Mouse (Mus musculus) liver, embryonic 14.5 days (tissue): ENCODE measurements around the gene Cmc2. TPM values are rescaled to one million over a fixed set of nuclear protein-coding genes. Genes with fewer than 3 reads are reported as not detected.

ENCODE experiments used
- ATAC-seq: fragments of 200-750 bp; cut with Nextera tagmentation; 2 replicates; pipeline ENCODE4 v1.8.0; 2017; ENCODE audit warnings: moderate number of reproducible peaks, mild to moderate bottlenecking, moderate library complexity; ENCODE audit not compliant: insufficient read depth
- DNase-seq, 3 experiments: peaks; one replicate each; pipeline ENCODE4 v3.0.0-alpha.2; 2012 to 2013; ENCODE audit warnings: low read depth in 3 of 3, low spot score in 3 of 3
- H3K27ac ChIP-seq: fragments of 300-500 bp; sonication (generic); 2 replicates; pipeline ENCODE4 v1.5.1; 2014; ENCODE audit warnings: moderate library complexity, mild to moderate bottlenecking, control low read depth, inconsistent platforms
- H3K27me3 ChIP-seq: fragments of 300-500 bp; sonication (generic); 2 replicates; pipeline ENCODE4 v1.6.1; 2014; ENCODE audit warnings: mild to moderate bottlenecking, low read length, moderate library complexity; ENCODE audit not compliant: control insufficient read depth, insufficient read depth
- H3K36me3 ChIP-seq: fragments of 300-500 bp; sonication (generic); replicated peaks from 2 replicates; pipeline ENCODE4 v1.6.1; 2014; ENCODE audit warnings: low read depth; ENCODE audit not compliant: control insufficient read depth, insufficient read depth
- H3K4me1 ChIP-seq, 2 experiments: fragments of 200-500 bp in 1 of 2; fragments of 300-500 bp in 1 of 2; sonication (generic) in 1 of 2; replicated peaks; 2 replicates each; pipeline ENCODE4 v1.6.1; 2012 to 2014; ENCODE audit warnings: antibody characterized with exemption in 1 of 2, inconsistent platforms in 1 of 2, low read length in 1 of 2; ENCODE audit not compliant: control insufficient read depth in 2 of 2, insufficient read depth in 2 of 2
- H3K4me2 ChIP-seq: fragments of 300-500 bp; sonication (generic); 2 replicates; pipeline ENCODE4 v1.6.1; 2014; ENCODE audit warnings: low read depth, mild to moderate bottlenecking, control low read depth, moderate library complexity
- H3K4me3 ChIP-seq, 2 experiments: fragments of 200-500 bp in 1 of 2; fragments of 300-500 bp in 1 of 2; sonication (generic) in 1 of 2; 2 replicates each; pipeline ENCODE4 v1.5.1; 2012 to 2014; ENCODE audit warnings: low read depth in 2 of 2, low read length in 2 of 2, mild to moderate bottlenecking in 2 of 2, control low read depth in 1 of 2, inconsistent platforms in 1 of 2, moderate library complexity in 1 of 2; ENCODE audit not compliant: insufficient read depth in 1 of 2
- H3K9ac ChIP-seq: fragments of 300-500 bp; sonication (generic); replicated peaks from 2 replicates; pipeline ENCODE4 v1.6.1; 2014; ENCODE audit warnings: mild to moderate bottlenecking, control low read depth, moderate library complexity
- H3K9me3 ChIP-seq: fragments of 300-500 bp; sonication (generic); 2 replicates; pipeline ENCODE4 v1.6.1; 2016; ENCODE audit warnings: low read length, mixed read lengths; ENCODE audit not compliant: control insufficient read depth
- CTCF ChIP-seq: IDR thresholded peaks from 2 replicates; pipeline ENCODE4 v1.5.1; 2016; ENCODE audit warnings: antibody characterized with exemption, low read depth, control low read depth
- EP300 ChIP-seq: IDR thresholded peaks from 2 replicates; pipeline ENCODE4 v1.6.1; 2016; ENCODE audit warnings: antibody characterized with exemption, low read depth
- WGBS: fragments of 180-500 bp; shearing (Covaris S2); extraction: QIAGEN DNeasy Blood & Tissue Kit; methylation state at CpG from one replicate; pipeline ENCODE4 v1.1.7; 2014; ENCODE audit not compliant: insufficient replicate concordance; 5-methylcytosine and 5-hydroxymethylcytosine counted together
- polyA plus RNA-seq, 2 experiments: library from polyadenylated mRNA; depleted of rRNA in 1 of 2; stranded (reverse) in 1 of 2; unstranded in 1 of 2; fragments of >200 nt; fragmentation: Nextera tagmentation in 1 of 2; extraction: Ambion mirVana in 1 of 2; gene quantifications; 2 replicates each; pipeline versions ENCODE4 v1.2.1 to v1.2.3; 2012 to 2014

Cmc2 gene
- polyA plus RNA-seq, 2 experiments: 20.6 to 87.6 TPM

- no peak for ATAC-seq
Observed at GRCm38 (mm10) chr8:116922060-116922757, 954 bp upstream of the Cmc2 start.

GRCm38 (mm10) chr8:116921005-116921336, 284 bp downstream of the Cmc2 start:
- peak; percentile 70 for ATAC-seq
- Histone ChIP-seq H3K27me3 (no peaks in the 10 kb centered on the region), H3K36me3 (peaks cover 9% of the 10 kb centered on the region), H3K4me3 (peak overlapping the region; percentile 89 to 95), H3K4me2 (peak overlapping the region; percentile 94), H3K27ac (peak overlapping the region; percentile 89), H3K9ac (peak overlapping the region; percentile 92), H3K9me3 (no peaks in the 10 kb centered on the region), H3K4me1 (peaks cover 14 to 17% of the 10 kb centered on the region in 2 experiments)
- TF ChIP-seq EP300 (no peak), CTCF (no peak)
- WGBS: under 1% methylated on average over 22 of the region's 22 CpGs
- peak in 2 of 3 experiments; percentile 47 to 56 for DNase-seq

More at GRCm38 (mm10) chr8:116922060-116922757, 954 bp upstream of the Cmc2 start:
- Histone ChIP-seq H3K9me3 (no peaks in the 10 kb centered on the region), H3K4me1 (peaks cover 14 to 17% of the 10 kb centered on the region in 2 experiments), H3K4me2 (peak overlapping the region; percentile 94), H3K4me3 (peak overlapping the region; percentile 89 to 95), H3K27ac (no peak overlapping the region; the same call in none of the 2 replicates), H3K36me3 (peaks cover 17% of the 10 kb centered on the region), H3K27me3 (no peaks in the 10 kb centered on the region), H3K9ac (peak overlapping the region; percentile 92)
- TF ChIP-seq CTCF: no peak
- TF ChIP-seq EP300: no peak
- DNase-seq: no peak
- 26% methylated on average over 17 of the region's 17 CpGs for WGBS

- Histone ChIP-seq H3K9me3 (no peaks in the 10 kb centered on the region), H3K4me2 (no peak overlapping the region), H3K27ac (no peak overlapping the region), H3K4me3 (no peak overlapping the region), H3K4me1 (no peaks in the 10 kb centered on the region), H3K36me3 (peaks cover 10% of the 10 kb centered on the region), H3K27me3 (no peaks in the 10 kb centered on the region), H3K9ac (no peak overlapping the region)
- DNase-seq (no peak), ATAC-seq (no peak)
- TF ChIP-seq CTCF (no peak), EP300 (no peak)
- WGBS: 83% methylated on average over 4 of the region's 4 CpGs
Observed at GRCm38 (mm10) chr8:116905836-116906235, 15.4 kb downstream of the Cmc2 start.

GRCm38 (mm10) chr8:116905252-116905651, 16.0 kb downstream of the Cmc2 start:
- Histone ChIP-seq H3K4me2 (no peak overlapping the region), H3K36me3 (peaks cover 8% of the 10 kb centered on the region), H3K4me3 (no peak overlapping the region), H3K27ac (no peak overlapping the region), H3K9me3 (no peaks in the 10 kb centered on the region), H3K4me1 (no peaks in the 10 kb centered on the region), H3K9ac (no peak overlapping the region), H3K27me3 (no peaks in the 10 kb centered on the region)
- DNase-seq (no peak), ATAC-seq (no peak)
- TF ChIP-seq EP300 (no peak), CTCF (no peak)
- 65% methylated on average over 4 of the region's 4 CpGs for WGBS

- Histone ChIP-seq H3K4me1 (no peaks in the 10 kb centered on the region), H3K9ac (no peak overlapping the region), H3K36me3 (peaks cover 7% of the 10 kb centered on the region), H3K27ac (no peak overlapping the region), H3K4me2 (no peak overlapping the region), H3K4me3 (no peak overlapping the region), H3K9me3 (no peaks in the 10 kb centered on the region), H3K27me3 (no peaks in the 10 kb centered on the region)
- 91% methylated on average over 4 of the region's 4 CpGs for WGBS
- TF ChIP-seq EP300: no peak
- no peak for TF ChIP-seq CTCF
- DNase-seq (no peak), ATAC-seq (no peak)
Observed at GRCm38 (mm10) chr8:116904736-116905135, 16.5 kb downstream of the Cmc2 start.
